Mouse (Mus musculus): ENCODE results near the gene Cep290. TPM values are rescaled to one million over a fixed set of nuclear protein-coding genes. Genes with fewer than 3 reads are reported as not detected.
"Not testable (repeated sequence)": the region's sequence is repeated elsewhere in the genome, so short reads cannot be mapped to it uniquely, and the experiment has no call there.

Gene Cep290
- polyA plus RNA-seq, 1 experiment from 2014 or later, result 6.6 TPM

GRCm38 (mm10) chr10:100556566-100557175, 69.3 kb downstream of the Cep290 start:
- Histone ChIP-seq H3K9ac (no peak overlapping the region), H3K4me3 (no peak overlapping the region), H3K9me3 (no peaks in the 10 kb centered on the region), H3K36me3 (peaks cover 19% of the 10 kb centered on the region), H3K4me2 (no peak overlapping the region), H3K27me3 (no peaks in the 10 kb centered on the region), H3K27ac (no peak overlapping the region), H3K4me1 (replicated peaks) (no peaks in the 10 kb centered on the region)
- no peak for ATAC-seq (ENCODE audit: low FRiP score)
- WGBS, result 70% methylated on average over 3 of the region's 3 CpGs

DNA sequence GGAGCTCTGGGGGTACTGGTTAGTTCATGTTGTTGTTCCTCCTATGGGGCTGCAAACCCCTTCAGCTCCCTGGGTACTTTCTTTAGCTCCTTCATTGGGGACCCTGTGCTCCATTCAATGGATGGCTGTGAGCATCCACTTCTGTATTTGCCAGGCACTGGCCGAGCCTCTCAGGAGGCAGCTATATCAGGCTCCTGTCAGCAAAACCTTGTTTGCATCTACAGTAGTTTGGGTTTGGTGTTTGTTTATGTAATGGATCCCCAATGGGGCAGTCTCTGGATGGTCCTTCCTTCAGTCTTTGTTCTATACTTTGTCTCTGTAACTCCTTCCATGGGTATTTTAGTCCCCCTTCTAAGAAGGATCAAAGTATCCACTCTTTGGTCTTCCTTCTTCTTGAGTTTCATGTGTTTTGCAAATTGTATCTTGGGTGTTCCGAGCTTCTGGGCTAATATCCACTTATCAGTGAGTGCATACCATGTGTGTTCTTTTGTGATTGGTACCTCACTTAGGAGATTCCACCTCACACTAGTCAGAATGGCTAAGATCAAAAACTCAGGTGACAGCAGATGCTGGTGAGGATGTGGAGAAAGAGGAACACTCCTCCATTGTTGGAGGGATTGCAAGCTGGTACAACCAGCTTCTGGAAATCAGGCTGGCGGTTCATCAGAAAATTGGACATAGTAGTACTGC, 73.0 kb downstream of the Cep290 start:
- not testable (repeated sequence) for H3K9me3 ChIP-seq; H3K9ac ChIP-seq; H3K4me2 ChIP-seq; H3K4me3 ChIP-seq; H3K4me1 ChIP-seq (replicated peaks); ATAC-seq (ENCODE audit: low FRiP score); H3K27me3 ChIP-seq; H3K27ac ChIP-seq
- WGBS, result 94% methylated on average over 3 of the region's 3 CpGs
- peaks cover 34% of the 10 kb centered on the region for H3K36me3 ChIP-seq

DNA sequence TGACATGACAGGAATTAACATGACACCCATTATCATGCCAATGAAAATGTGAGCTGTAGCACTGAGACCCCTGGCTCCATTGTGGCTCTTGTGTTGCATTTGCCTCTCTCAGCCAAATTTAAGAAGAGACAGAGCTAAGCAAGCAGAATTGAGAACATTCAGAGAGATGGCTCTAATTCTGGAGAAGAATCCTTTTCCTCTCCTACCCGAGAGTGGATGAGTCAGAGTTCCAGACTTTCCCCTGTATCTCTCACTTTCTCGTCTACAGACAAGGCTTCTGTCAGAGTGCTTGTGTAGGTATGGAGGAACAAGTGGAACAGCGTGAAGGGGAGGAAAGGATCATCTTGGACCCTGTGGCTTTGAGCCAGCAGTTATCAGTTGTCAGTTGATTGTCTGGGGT, 76.8 kb downstream of the Cep290 start:
- H3K4me2 ChIP-seq, result no peak overlapping the region
- no peak overlapping the region for H3K9ac ChIP-seq
- peaks cover 51% of the 10 kb centered on the region for H3K36me3 ChIP-seq
- H3K27ac ChIP-seq, result no peak overlapping the region
- H3K4me3 ChIP-seq, result no peak overlapping the region
- WGBS, result 87% methylated on average over 3 of the region's 3 CpGs
- no peak for ATAC-seq (ENCODE audit: low FRiP score)
- no peaks in the 10 kb centered on the region for H3K9me3 ChIP-seq
- H3K4me1 ChIP-seq (replicated peaks), result no peaks in the 10 kb centered on the region
- no peaks in the 10 kb centered on the region for H3K27me3 ChIP-seq

DNA sequence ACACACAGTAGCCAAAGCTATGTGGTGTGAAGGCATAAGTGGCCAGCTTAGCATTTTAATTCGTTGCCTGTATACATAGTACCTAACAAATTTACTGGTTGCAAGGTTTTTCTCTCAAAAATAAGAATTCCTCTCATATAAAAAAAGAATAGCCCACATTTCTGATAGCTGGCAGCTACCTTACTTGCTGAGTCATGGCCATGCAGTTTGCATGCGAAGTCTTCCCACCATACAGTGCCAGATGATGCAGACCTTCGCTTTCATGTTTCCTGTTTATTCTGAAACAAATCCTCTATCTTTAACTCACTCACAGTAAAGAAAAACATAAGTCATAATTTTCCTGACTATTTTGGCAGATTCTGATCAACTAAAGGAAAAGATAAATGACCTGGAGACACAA, 84.3 kb downstream of the Cep290 start:
- Histone ChIP-seq H3K4me3 (no peak overlapping the region), H3K4me2 (no peak overlapping the region), H3K9me3 (no peaks in the 10 kb centered on the region), H3K27ac (no peak overlapping the region), H3K36me3 (peaks cover 57% of the 10 kb centered on the region), H3K9ac (no peak overlapping the region), H3K27me3 (no peaks in the 10 kb centered on the region), H3K4me1 (replicated peaks) (no peaks in the 10 kb centered on the region)
- whole genome bisulfite sequencing, result 94% methylated on average over 3 of the region's 3 CpGs
- no peak for ATAC-seq (ENCODE audit: low FRiP score)

DNA sequence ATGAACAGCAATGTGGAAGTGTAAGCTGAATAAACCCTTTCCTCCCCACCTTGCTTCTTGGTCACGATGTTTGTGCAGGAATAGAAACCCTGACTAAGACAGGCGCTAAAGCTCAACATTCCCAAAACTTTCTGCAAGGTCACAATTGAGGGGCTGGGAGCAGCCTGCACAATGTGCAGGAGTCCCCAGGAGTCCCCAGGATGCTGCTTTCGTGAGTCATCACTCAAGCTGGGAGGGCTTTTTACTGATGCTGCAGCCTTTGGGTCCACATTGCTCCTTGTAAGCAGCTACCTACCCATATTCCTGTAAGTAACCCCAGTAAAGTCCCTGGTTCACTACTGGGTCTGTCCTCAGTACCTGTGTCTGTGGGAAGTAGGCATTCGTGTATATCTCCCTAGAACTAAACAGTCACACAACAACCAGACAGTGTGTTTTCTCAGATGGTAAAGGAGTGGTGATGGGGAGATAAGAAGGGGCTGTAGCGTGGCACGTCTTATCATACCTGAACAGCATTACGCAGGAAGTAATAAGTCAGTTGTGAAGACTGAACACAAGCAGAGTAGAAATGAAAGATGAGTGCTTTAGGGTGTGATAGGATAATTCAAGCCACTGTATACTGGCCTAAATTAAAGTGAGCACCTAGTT, 87.3 kb downstream of the Cep290 start:
- H3K9me3 ChIP-seq, result no peaks in the 10 kb centered on the region
- no peaks in the 10 kb centered on the region for H3K27me3 ChIP-seq
- WGBS, result 90% methylated on average over 7 of the region's 7 CpGs
- no peaks in the 10 kb centered on the region for H3K4me1 ChIP-seq (replicated peaks)
- no peak overlapping the region for H3K9ac ChIP-seq
- no peak overlapping the region for H3K4me2 ChIP-seq
- H3K27ac ChIP-seq, result no peak overlapping the region
- H3K4me3 ChIP-seq, result no peak overlapping the region
- ATAC-seq (ENCODE audit: low FRiP score), result no peak
- H3K36me3 ChIP-seq, result peaks cover 54% of the 10 kb centered on the region

- H3K4me1 ChIP-seq (replicated peaks), result no peaks in the 10 kb centered on the region
- H3K36me3 ChIP-seq, result peaks cover 51% of the 10 kb centered on the region
- H3K9me3 ChIP-seq, result no peaks in the 10 kb centered on the region
- H3K4me2 ChIP-seq, result no peak overlapping the region
- H3K9ac ChIP-seq, result no peak overlapping the region
- WGBS, result 97% methylated on average over 7 of the region's 7 CpGs
- H3K27ac ChIP-seq, result no peak overlapping the region
- ATAC-seq (ENCODE audit: low FRiP score), result no peak
- no peaks in the 10 kb centered on the region for H3K27me3 ChIP-seq
- no peak overlapping the region for H3K4me3 ChIP-seq
These were observed 87.9 kb downstream of the Cep290 start for GRCm38 (mm10) chr10:100575294-100575693.

- no peak overlapping the region for H3K4me2 ChIP-seq
- H3K9me3 ChIP-seq, result no peaks in the 10 kb centered on the region
- H3K9ac ChIP-seq, result no peak overlapping the region
- peaks cover 14% of the 10 kb centered on the region for H3K4me1 ChIP-seq (replicated peaks)
- no peak overlapping the region for H3K4me3 ChIP-seq
- ATAC-seq (ENCODE audit: low FRiP score), result no peak
- peaks cover 6% of the 10 kb centered on the region for H3K36me3 ChIP-seq
- no peak overlapping the region for H3K27ac ChIP-seq
- 93% methylated on average over 3 of the region's 3 CpGs for WGBS
- no peaks in the 10 kb centered on the region for H3K27me3 ChIP-seq
These were observed 96.8 kb downstream of the Cep290 start for GRCm38 (mm10) chr10:100584178-100584577.

GRCm38 (mm10) chr10:100588524-100588923, 101.2 kb downstream of the Cep290 start:
- Histone ChIP-seq H3K9me3 (no peaks in the 10 kb centered on the region), H3K36me3 (peaks cover 6% of the 10 kb centered on the region), H3K9ac (peak overlapping the region; percentile 87), H3K27ac (peak overlapping the region; percentile 87), H3K4me3 (peak overlapping the region; percentile 77), H3K4me2 (peak overlapping the region; percentile 71), H3K4me1 (replicated peaks) (peaks cover 14% of the 10 kb centered on the region), H3K27me3 (no peaks in the 10 kb centered on the region)
- WGBS, result 52% methylated on average over 7 of the region's 7 CpGs
- ATAC-seq (ENCODE audit: low FRiP score), result no peak; the same call in 1 of the 2 replicates

DNA sequence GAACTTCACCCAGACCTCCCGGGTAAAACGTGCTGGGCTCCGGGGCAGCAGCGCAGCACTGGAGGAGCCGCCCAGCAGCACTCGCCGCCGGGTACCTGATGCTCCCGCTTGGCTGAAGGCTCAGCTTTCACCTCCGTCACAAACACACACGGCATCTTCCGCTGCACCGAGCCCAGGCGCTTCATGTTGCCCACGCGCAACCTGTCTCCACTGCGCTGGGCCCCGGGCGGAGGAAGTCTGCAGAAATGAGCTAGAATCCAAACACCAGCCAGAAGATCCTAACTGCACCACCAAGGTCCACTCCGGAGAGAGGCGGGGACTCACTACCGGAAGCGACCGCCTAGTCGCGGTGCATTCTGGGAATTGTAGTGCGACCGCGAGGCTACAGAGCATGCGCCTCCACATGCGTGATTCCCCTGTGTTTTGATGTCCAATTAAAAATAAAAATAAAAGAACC, 101.6 kb downstream of the Cep290 start:
- WGBS, result under 1% methylated on average over 31 of the region's 31 CpGs
- Histone ChIP-seq H3K36me3 (peaks cover 5% of the 10 kb centered on the region), H3K9ac (peak overlapping the region; percentile 87), H3K27ac (peak overlapping the region; percentile 87), H3K4me2 (peak overlapping the region; percentile 71), H3K9me3 (no peaks in the 10 kb centered on the region), H3K4me3 (peak overlapping the region; percentile 77), H3K4me1 (replicated peaks) (peaks cover 14% of the 10 kb centered on the region), H3K27me3 (no peaks in the 10 kb centered on the region)
- peak; percentile 100 for ATAC-seq (ENCODE audit: low FRiP score)

- Histone ChIP-seq H3K4me1 (replicated peaks) (peaks cover 14% of the 10 kb centered on the region), H3K27me3 (no peaks in the 10 kb centered on the region), H3K27ac (no peak within 1 kb of the TSS), H3K36me3 (no peaks in the 10 kb centered on the region), H3K9me3 (no peaks in the 10 kb centered on the region), H3K4me2 (peak within 1 kb of the TSS; percentile 71), H3K9ac (no peak within 1 kb of the TSS), H3K4me3 (peak within 1 kb of the TSS; percentile 77)
- ATAC-seq (ENCODE audit: low FRiP score), result no peak
- WGBS, result 71% methylated on average over 1 of the region's 1 CpGs
These were observed 103.0 kb downstream of the Cep290 start, which contains the start of the genes 4930430F08Rik and 1700017N19Rik for GRCm38 (mm10) chr10:100590323-100590722. Gene 4930430F08Rik (minus strand): TSS chr10:100590423. Gene 1700017N19Rik (plus strand): TSS chr10:100590484.

DNA sequence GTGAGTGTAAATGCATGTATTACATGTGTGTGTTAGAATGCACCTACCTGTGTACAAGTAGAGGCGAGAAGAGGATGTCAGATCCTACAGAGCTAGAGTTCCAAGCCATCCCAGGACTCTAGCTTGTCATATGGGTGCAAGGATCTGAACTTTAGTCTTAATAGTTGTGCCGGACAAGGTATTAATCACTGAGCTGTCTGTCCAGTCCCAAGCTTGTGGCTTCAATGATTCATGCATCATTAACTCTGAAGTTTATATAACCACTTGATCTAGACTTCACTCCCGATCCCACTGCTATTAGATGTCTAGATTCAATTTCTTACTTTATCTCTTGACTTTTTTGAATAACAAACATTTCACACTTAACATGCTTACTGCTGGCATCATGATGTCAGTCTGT, 111.0 kb downstream of the Cep290 start:
- H3K4me2 ChIP-seq, result no peak overlapping the region
- no peaks in the 10 kb centered on the region for H3K36me3 ChIP-seq
- no peaks in the 10 kb centered on the region for H3K27me3 ChIP-seq
- no peak overlapping the region for H3K27ac ChIP-seq
- ATAC-seq (ENCODE audit: low FRiP score), result no peak
- H3K4me1 ChIP-seq (replicated peaks), result no peaks in the 10 kb centered on the region
- H3K9ac ChIP-seq, result no peak overlapping the region
- no peak overlapping the region for H3K4me3 ChIP-seq
- WGBS, result 84% methylated on average over 3 of the region's 3 CpGs
- no peaks in the 10 kb centered on the region for H3K9me3 ChIP-seq

- no peaks in the 10 kb centered on the region for H3K36me3 ChIP-seq
- H3K4me1 ChIP-seq (replicated peaks), result no peaks in the 10 kb centered on the region
- H3K27ac ChIP-seq, result no peak overlapping the region
- H3K9me3 ChIP-seq, result no peaks in the 10 kb centered on the region
- ATAC-seq (ENCODE audit: low FRiP score), result no peak
- no peak overlapping the region for H3K4me2 ChIP-seq
- no peak overlapping the region for H3K9ac ChIP-seq
- no peak overlapping the region for H3K4me3 ChIP-seq
- no peaks in the 10 kb centered on the region for H3K27me3 ChIP-seq
- WGBS, result 80% methylated on average over 9 of the region's 9 CpGs
These were observed 116.2 kb downstream of the Cep290 start for GRCm38 (mm10) chr10:100603511-100603910.
